13 mouse cellular contexts compared by ENCODE assay signal in genomic region chr5:127483955-127484659, GRCm38 (mm10).
DNase-seq lines count a peak whose midpoint lies in the region; ATAC-seq and TF ChIP-seq lines count a peak whose summit lies in the region.
"Had no signal": no experiment of that assay in that cellular context is flagged by ENCODE, and none has a peak within 500 bp of the region (broad histone marks: within the 10 kb centered on the region; RNA-seq: fewer than 3 reads in every experiment).

No protein-coding gene starts in this region.

- no peak overlapping the region for H3K4me3 ChIP-seq in hindbrain, embryonic 14.5 days (replicated peaks; ENCODE audit: low read length)
- no peak overlapping the region for H3K4me3 ChIP-seq in hindbrain, postnatal 0 days (ENCODE audit: low read length)
- no peak overlapping the region for H3K4me3 ChIP-seq in neural tube, embryonic 15.5 days (replicated peaks)
- no peak overlapping the region for H3K4me3 ChIP-seq in limb, embryonic 12.5 days (replicated peaks)
- no peak overlapping the region for H3K4me3 ChIP-seq in neural tube, embryonic 14.5 days (ENCODE audit: low read depth, low read length)

- H3K27me3 ChIP-seq in hindbrain, embryonic 14.5 days (ENCODE audit: control insufficient read depth, insufficient read depth, low read length), result no peaks in the 10 kb centered on the region
- no peaks in the 10 kb centered on the region for H3K27me3 ChIP-seq in hindbrain, postnatal 0 days (ENCODE audit: insufficient read depth, low read length)
- H3K27me3 ChIP-seq in neural tube, embryonic 15.5 days (replicated peaks), result 0 out of 2 replicates have a peak, but pooled peaks cover 11% of the 10 kb centered on the region
- H3K27me3 ChIP-seq in limb, embryonic 12.5 days, result no peaks in the 10 kb centered on the region
- no peaks in the 10 kb centered on the region for H3K27me3 ChIP-seq in neural tube, embryonic 14.5 days (ENCODE audit: control insufficient read depth, insufficient read depth, low read length)

- no peak overlapping the region for H3K4me2 ChIP-seq in hindbrain, embryonic 14.5 days (replicated peaks)
- H3K4me2 ChIP-seq in hindbrain, postnatal 0 days (ENCODE audit: low read depth, low read length), result no peak overlapping the region
- H3K4me2 ChIP-seq in neural tube, embryonic 15.5 days, result no peak overlapping the region; the same call in 1 of the 2 replicates
- H3K4me2 ChIP-seq in limb, embryonic 12.5 days, result peak overlapping the region; percentile 48
- peak overlapping the region; percentile 21; the same call in 1 of the 2 replicates for H3K4me2 ChIP-seq in neural tube, embryonic 14.5 days (ENCODE audit: low read depth, low read length)

- no peaks in the 10 kb centered on the region for H3K36me3 ChIP-seq in hindbrain, embryonic 14.5 days (replicated peaks; ENCODE audit: control insufficient read depth, insufficient read depth)
- H3K36me3 ChIP-seq in hindbrain, postnatal 0 days (ENCODE audit: insufficient read depth, low read length), result no peaks in the 10 kb centered on the region
- no peaks in the 10 kb centered on the region for H3K36me3 ChIP-seq in neural tube, embryonic 15.5 days
- peaks cover 20% of the 10 kb centered on the region for H3K36me3 ChIP-seq in limb, embryonic 12.5 days
- no peaks in the 10 kb centered on the region for H3K36me3 ChIP-seq in neural tube, embryonic 14.5 days (ENCODE audit: control insufficient read depth, insufficient read depth, low read length)

- no peaks in the 10 kb centered on the region for H3K9me3 ChIP-seq in hindbrain, embryonic 14.5 days (ENCODE audit: control insufficient read depth, low read length)
- H3K9me3 ChIP-seq in hindbrain, postnatal 0 days (ENCODE audit: low read length), result no peaks in the 10 kb centered on the region
- H3K9me3 ChIP-seq in neural tube, embryonic 15.5 days (replicated peaks), result no peaks in the 10 kb centered on the region
- peaks cover 7% of the 10 kb centered on the region for H3K9me3 ChIP-seq in limb, embryonic 12.5 days
- H3K9me3 ChIP-seq in neural tube, embryonic 14.5 days (ENCODE audit: control insufficient read depth, low read length), result no peaks in the 10 kb centered on the region

- H3K9ac ChIP-seq in hindbrain, embryonic 14.5 days, result 0 out of 2 replicates have a peak overlapping the region, but pooled peaks have one; percentile 10
- no peak overlapping the region for H3K9ac ChIP-seq in hindbrain, postnatal 0 days (replicated peaks; ENCODE audit: low read length)
- no peak overlapping the region for H3K9ac ChIP-seq in neural tube, embryonic 15.5 days (replicated peaks)
- H3K9ac ChIP-seq in limb, embryonic 12.5 days (replicated peaks), result no peak overlapping the region
- H3K9ac ChIP-seq in neural tube, embryonic 14.5 days (replicated peaks; ENCODE audit: low read depth, low read length), result no peak overlapping the region
- H3K9ac ChIP-seq: liver, postnatal 0 days had no signal

- TF ChIP-seq CTCF in hindbrain, postnatal 0 days (IDR thresholded peaks at IDR 0.05; ENCODE audit: low read depth), result no peak

- no peak overlapping the region for H3K27ac ChIP-seq in hindbrain, embryonic 14.5 days
- H3K27ac ChIP-seq in hindbrain, postnatal 0 days, result no peak overlapping the region
- H3K27ac ChIP-seq in neural tube, embryonic 15.5 days (replicated peaks), result no peak overlapping the region; the same call in 1 of the 2 replicates
- peak overlapping the region; percentile 71 for H3K27ac ChIP-seq in limb, embryonic 12.5 days
- H3K27ac ChIP-seq in neural tube, embryonic 14.5 days (ENCODE audit: low read depth, low read length), result no peak overlapping the region

- WGBS in hindbrain, embryonic 14.5 days, result 28% methylated on average over 8 of the region's 8 CpGs
- 32% methylated on average over 8 of the region's 8 CpGs for WGBS in hindbrain, postnatal 0 days
- WGBS in neural tube, embryonic 15.5 days, result 16% methylated on average over 8 of the region's 8 CpGs
- 14% methylated on average over 8 of the region's 8 CpGs for WGBS in limb, embryonic 12.5 days
- WGBS in neural tube, embryonic 14.5 days, result 14% methylated on average over 8 of the region's 8 CpGs

- DNase-seq in hindbrain, embryonic 14.5 days (ENCODE audit: low spot score), result no peak
- DNase-seq in hindbrain, postnatal 0 days (ENCODE audit: low spot score), result no peak
- DNase-seq in neural tube, embryonic 10.5 days (ENCODE audit: extremely low spot score, low spot score), result peak; percentile 29
- DNase-seq in layer of hippocampus, postnatal 10 days (ENCODE audit: low spot score in 2 of 2), result no peak
- DNase-seq in yolk sac, embryonic 10.5 days (ENCODE audit: low spot score), result no peak
- DNase-seq: adrenal gland, adult 8-10 months; cerebellum, adult 11 months; gastrocnemius, postnatal 36 days; liver, postnatal 0 days; right cerebral cortex, postnatal 25 days had no signal

- H3K4me1 ChIP-seq in hindbrain, embryonic 14.5 days (replicated peaks; ENCODE audit: control insufficient read depth, insufficient read depth, low read length), result peaks cover 14% of the 10 kb centered on the region; the same call in 1 of the 2 replicates
- no peaks in the 10 kb centered on the region for H3K4me1 ChIP-seq in hindbrain, postnatal 0 days (ENCODE audit: insufficient read depth, low read length)
- peaks cover 22% of the 10 kb centered on the region for H3K4me1 ChIP-seq in neural tube, embryonic 15.5 days
- H3K4me1 ChIP-seq in limb, embryonic 12.5 days (replicated peaks), result peaks cover 21% of the 10 kb centered on the region
- H3K4me1 ChIP-seq in neural tube, embryonic 14.5 days (ENCODE audit: control insufficient read depth, insufficient read depth, low read length), result peaks cover 11% of the 10 kb centered on the region

- no peak for ATAC-seq in hindbrain, embryonic 14.5 days (ENCODE audit: low FRiP score)
- no peak for ATAC-seq in hindbrain, postnatal 0 days
- no peak for ATAC-seq in neural tube, embryonic 15.5 days (ENCODE audit: low FRiP score)
- no peak; the same call in 1 of the 2 replicates for ATAC-seq in limb, embryonic 12.5 days (ENCODE audit: insufficient number of reproducible peaks, insufficient read depth, low FRiP score, low TSS enrichment, low read depth)
- no peak for ATAC-seq in neural tube, embryonic 14.5 days (ENCODE audit: low read depth)
- ATAC-seq: liver, postnatal 0 days had no signal

Comparison
In these comparisons a context has a peak if more than half of its experiments do, and no peak if none do; other contexts are left out.
1. H3K4me2 ChIP-seq: peak in limb, embryonic 12.5 days (single experiment) and neural tube, embryonic 14.5 days (single experiment); none in hindbrain, embryonic 14.5 days (single experiment), hindbrain, postnatal 0 days (single experiment) and neural tube, embryonic 15.5 days (single experiment).